Mouse (Mus musculus): ENCODE results near the gene Bscl2. TPM values are rescaled to one million over a fixed set of nuclear protein-coding genes. Genes with fewer than 3 reads are reported as not detected.
A peak's percentile ranks its signal among the peaks of the same experiment; 100 is the strongest.

Gene Bscl2
- polyA plus RNA-seq, 1 experiment, result 92.6 TPM

- TF ChIP-seq CTCF (IDR thresholded peaks at IDR 0.05; ENCODE audit: borderline replicate concordance, extremely low read depth, insufficient read depth, insufficient read length) (0 out of 2 replicates have a peak, but pooled peaks have one; percentile 6), POLR2A (IDR thresholded peaks at IDR 0.05; ENCODE audit: borderline replicate concordance, extremely low read depth, insufficient read depth, insufficient read length, poor library complexity, severe bottlenecking) (peak; percentile 54; the same call in 1 of the 2 replicates)
These were observed 60.7 kb downstream of the Bscl2 start, which contains the start of gene Ganab for GRCm38 (mm10) chr19:8897865-8898495. Gene Ganab, plus strand, starts transcription at chr19:8898071.

More at GRCm38 (mm10) chr19:8897865-8898495, 60.7 kb downstream of the Bscl2 start, which contains the start of gene Ganab:
- DNase-seq (ENCODE audit: low read depth), result peak; percentile 99

Other genes with a start within 250 kb of the Bscl2 start
- 6.7 and 8.0 TPM in 2 replicates for gene Slc22a8, start 246.2 kb upstream of the Bscl2 start, polyA plus RNA-seq (2012; rRNA removed)
- 12.2 and 13.2 TPM in 2 replicates for gene Slc22a6, start 219.4 kb upstream of the Bscl2 start, polyA plus RNA-seq (2012; rRNA removed)
- 1.5 and 2.5 TPM in 2 replicates for gene Chrm1, start 173.7 kb upstream of the Bscl2 start, polyA plus RNA-seq (2012; rRNA removed)
- 147 and 159 TPM in 2 replicates for gene Slc3a2, start 114.1 kb upstream of the Bscl2 start, polyA plus RNA-seq (2012; rRNA removed)
- gene Wdr74, start 101.6 kb upstream of the Bscl2 start, polyA plus RNA-seq (2012; rRNA removed), result 57.3 and 65.8 TPM in 2 replicates
- gene 1700092M07Rik, start 96.7 kb upstream of the Bscl2 start, polyA plus RNA-seq (2012; rRNA removed), result 1.9 and 2.4 TPM in 2 replicates
- 117 TPM in 2 replicates for gene Stx5a, start 96.1 kb upstream of the Bscl2 start, polyA plus RNA-seq (2012; rRNA removed)
- 176 and 264 TPM in 2 replicates for gene Nxf1, start 80.4 kb upstream of the Bscl2 start, polyA plus RNA-seq (2012; rRNA removed)
- 224 and 402 TPM in 2 replicates for gene Tmem223, start 66.5 kb upstream of the Bscl2 start, polyA plus RNA-seq (2012; rRNA removed)
- 25.4 and 37.6 TPM in 2 replicates for gene Tmem179b, start 63.0 kb upstream of the Bscl2 start, polyA plus RNA-seq (2012; rRNA removed)
- 27.6 and 29.8 TPM in 2 replicates for gene Taf6l, start 51.0 kb upstream of the Bscl2 start, polyA plus RNA-seq (2012; rRNA removed)
- 112 and 163 TPM in 2 replicates for gene Polr2g, start 38.9 kb upstream of the Bscl2 start, polyA plus RNA-seq (2012; rRNA removed)
- gene Zbtb3, start 34.9 kb upstream of the Bscl2 start, polyA plus RNA-seq (2012; rRNA removed), result 5.9 and 7.9 TPM in 2 replicates
- 53.6 and 57.3 TPM in 2 replicates for gene Ttc9c, start 18.1 kb upstream of the Bscl2 start, polyA plus RNA-seq (2012; rRNA removed)
- gene Hnrnpul2, start 17.5 kb upstream of the Bscl2 start, polyA plus RNA-seq (2012; rRNA removed), result 59.9 and 85.5 TPM in 2 replicates
- 1.1 TPM in 1 of 2 replicates, not detected in the other for gene AC129217.1, start 7.7 kb upstream of the Bscl2 start, polyA plus RNA-seq (2012; rRNA removed)
- 187 and 233 TPM in 2 replicates for gene Gng3, start 1.7 kb downstream of the Bscl2 start, polyA plus RNA-seq (2012; rRNA removed)
- 0.90 and 1.4 TPM in 2 replicates for gene Lrrn4cl, start 13.3 kb downstream of the Bscl2 start, polyA plus RNA-seq (2012; rRNA removed)
- 105 and 111 TPM in 2 replicates for gene Ubxn1, start 34.0 kb downstream of the Bscl2 start, polyA plus RNA-seq (2012; rRNA removed)
- gene Uqcc3, start 43.5 kb downstream of the Bscl2 start, polyA plus RNA-seq (2012; rRNA removed), result 45.4 and 46.9 TPM in 2 replicates
- gene Lbhd1, start 46.3 kb downstream of the Bscl2 start, polyA plus RNA-seq (2012; rRNA removed), result 5.5 and 6.8 TPM in 2 replicates
- not detected in 2 replicates for gene Gm49403, start 46.5 kb downstream of the Bscl2 start, polyA plus RNA-seq (2012; rRNA removed)
- 43.0 and 52.4 TPM in 2 replicates for gene 1810009A15Rik, start 51.4 kb downstream of the Bscl2 start, polyA plus RNA-seq (2012; rRNA removed)
- gene Gm49416, start 51.5 kb downstream of the Bscl2 start, polyA plus RNA-seq (2012; rRNA removed), result 0.23 and 0.33 TPM in 2 replicates
- gene Ints5, start 55.5 kb downstream of the Bscl2 start, polyA plus RNA-seq (2012; rRNA removed), result 31.4 and 37.1 TPM in 2 replicates
- gene Ganab, start 60.6 kb downstream of the Bscl2 start, polyA plus RNA-seq (2012; rRNA removed), result 155 and 182 TPM in 2 replicates
- 136 and 174 TPM in 2 replicates for gene B3gat3, start 82.9 kb downstream of the Bscl2 start, polyA plus RNA-seq (2012; rRNA removed)
- 2.4 and 2.5 TPM in 2 replicates for gene Rom1, start 91.9 kb downstream of the Bscl2 start, polyA plus RNA-seq (2012; rRNA removed)
- 14.7 and 17.5 TPM in 2 replicates for gene Eml3, start 92.1 kb downstream of the Bscl2 start, polyA plus RNA-seq (2012; rRNA removed)
- gene Mta2, start 104.4 kb downstream of the Bscl2 start, polyA plus RNA-seq (2012; rRNA removed), result 35.1 and 57.9 TPM in 2 replicates
- 25.3 and 31.5 TPM in 2 replicates for gene Tut1, start 116.4 kb downstream of the Bscl2 start, polyA plus RNA-seq (2012; rRNA removed)
- gene Eef1g, start 129.6 kb downstream of the Bscl2 start, polyA plus RNA-seq (2012; rRNA removed), result 371 and 527 TPM in 2 replicates
- 2.5 and 6.0 TPM in 2 replicates for gene Ahnak, start 151.8 kb downstream of the Bscl2 start, polyA plus RNA-seq (2012; rRNA removed)

Measured in brain, embryonic 14.5 days (tissue).